Mouse (Mus musculus): ENCODE results near the gene Selenos.

DNA sequence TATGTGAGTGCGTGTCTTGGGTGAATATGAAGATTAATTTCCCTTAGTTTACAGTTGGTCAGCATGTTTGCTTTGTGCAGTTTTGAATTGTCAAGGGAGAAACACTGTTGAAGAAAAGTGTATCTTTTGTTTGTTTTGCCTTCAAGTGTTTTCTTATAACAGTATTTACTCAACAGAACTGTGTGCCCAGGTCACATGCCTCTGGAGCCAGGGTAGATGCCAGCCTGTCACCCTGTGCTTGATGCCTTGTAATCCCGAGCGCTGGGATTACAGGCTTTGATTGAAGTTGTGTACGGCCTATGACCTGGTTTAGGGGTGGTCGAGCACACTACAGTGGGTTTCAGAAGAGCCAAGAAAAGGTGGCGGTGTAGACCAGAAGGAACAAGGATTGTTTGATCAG lies 4.3 kb downstream of the Selenos start:
- TF ChIP-seq CTCF (IDR thresholded peaks at IDR 0.05; ENCODE audit: control insufficient read depth, insufficient read depth, insufficient read length) (no peak), MYOG (IDR thresholded peaks at IDR 0.05; ENCODE audit: control insufficient read depth, extremely low read depth, insufficient read length) (no peak), USF1 (IDR thresholded peaks at IDR 0.05; ENCODE audit: low read depth) (no peak), MYOD1 (IDR thresholded peaks at IDR 0.05; ENCODE audit: control insufficient read depth, insufficient read length, low read depth) (no peak), MAX (IDR thresholded peaks at IDR 0.05) (no peak), CEBPB (IDR thresholded peaks at IDR 0.05; ENCODE audit: low read depth) (no peak), FOSL1 (IDR thresholded peaks at IDR 0.05; ENCODE audit: insufficient read depth, low read length, poor library complexity, severe bottlenecking) (no peak)
